8 mouse cellular contexts compared by ENCODE assay signal in the genomic region with DNA sequence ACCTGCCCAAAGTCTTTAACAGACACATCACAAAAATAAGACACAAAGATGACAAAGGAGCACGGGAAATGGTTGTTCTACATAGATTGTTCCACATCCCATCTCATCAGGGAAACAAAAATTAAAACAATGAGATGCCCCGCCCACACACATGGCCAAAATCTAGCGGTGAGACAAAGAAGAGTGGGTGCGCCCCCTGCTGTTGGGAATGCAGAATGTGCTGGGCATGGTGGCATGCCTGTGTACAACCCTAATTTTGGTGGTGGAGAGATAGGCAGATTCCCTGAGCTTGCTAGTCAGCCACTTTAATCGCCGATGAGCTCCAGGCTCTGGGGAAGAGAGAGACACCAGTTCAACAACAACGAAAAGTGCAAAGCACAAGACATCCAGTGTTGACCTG.
DNase-seq lines count a peak whose midpoint lies in the region; ATAC-seq and TF ChIP-seq lines count a peak whose summit lies in the region.

No protein-coding gene starts in this region.

- WGBS in kidney, embryonic 16.5 days: 83% methylated on average over 7 of the region's 7 CpGs
- WGBS in lung, adult 2 months: 75% methylated on average over 7 of the region's 7 CpGs
- 71% methylated on average over 7 of the region's 7 CpGs for WGBS in thymus, adult 2 months
- WGBS in forebrain, embryonic 13.5 days: 85% methylated on average over 7 of the region's 7 CpGs

- H3K36me3 ChIP-seq in kidney, embryonic 16.5 days (ENCODE audit: insufficient read depth, low read length): no peaks in the 10 kb centered on the region
- no peaks in the 10 kb centered on the region for H3K36me3 ChIP-seq in thymus, adult 2 months (ENCODE audit: control insufficient read depth, insufficient read depth, low read length)
- H3K36me3 ChIP-seq in forebrain, embryonic 13.5 days (ENCODE audit: poor library complexity, severe bottlenecking): no peaks in the 10 kb centered on the region

- no peak overlapping the region for H3K4me2 ChIP-seq in kidney, embryonic 16.5 days (replicated peaks; ENCODE audit: low read depth, low read length)
- H3K4me2 ChIP-seq in forebrain, embryonic 13.5 days: no peak overlapping the region

- TF ChIP-seq CTCF in lung, adult 2 months (IDR thresholded peaks at IDR 0.05; ENCODE audit: insufficient read depth, low read length): peak; percentile 48
- peak; percentile 30; the same call in 1 of the 2 replicates for TF ChIP-seq CTCF in thymus, adult 2 months (IDR thresholded peaks at IDR 0.05; ENCODE audit: borderline replicate concordance, control insufficient read depth, extremely low read depth, insufficient read depth, low read length, poor library complexity)

- no peak for TF ChIP-seq POLR2A in lung, adult 2 months (IDR thresholded peaks at IDR 0.05; ENCODE audit: borderline replicate concordance, extremely low read depth, low read depth, low read length)
- no peak for TF ChIP-seq POLR2A in thymus, adult 2 months (IDR thresholded peaks at IDR 0.05; ENCODE audit: control insufficient read depth, extremely low read depth, insufficient read depth, low read length, poor library complexity)

- ATAC-seq in kidney, embryonic 16.5 days (ENCODE audit: low FRiP score, low TSS enrichment): no peak
- no peak for ATAC-seq in forebrain, embryonic 13.5 days

- no peak overlapping the region for H3K27ac ChIP-seq in kidney, embryonic 16.5 days (ENCODE audit: low read length)
- H3K27ac ChIP-seq in thymus, adult 2 months (ENCODE audit: control insufficient read depth, insufficient read depth, low read length): no peak overlapping the region
- H3K27ac ChIP-seq in forebrain, embryonic 13.5 days: no peak overlapping the region

- 0 out of 2 replicates have a peak, but pooled peaks cover 3% of the 10 kb centered on the region for H3K4me1 ChIP-seq in kidney, embryonic 16.5 days (ENCODE audit: insufficient read depth, low read length)
- no peaks in the 10 kb centered on the region for H3K4me1 ChIP-seq in lung, adult 2 months (ENCODE audit: control insufficient read depth, insufficient read depth, low read length)
- no peaks in the 10 kb centered on the region for H3K4me1 ChIP-seq in thymus, adult 2 months (replicated peaks; ENCODE audit: control insufficient read depth, insufficient read depth, low read length)
- no peaks in the 10 kb centered on the region for H3K4me1 ChIP-seq in forebrain, embryonic 13.5 days

- DNase-seq in kidney, adult 9 months: peak; percentile 17
- peak; percentile 9 for DNase-seq in Muller cell, postnatal 12 days (ENCODE audit: inconsistent ontology term)
- DNase-seq in c-Kit-positive CD71-positive TER-119-negative erythroid progenitor cells, embryonic 14.5 days (ENCODE audit: low read depth): peak; percentile 37
- DNase-seq in lung, adult 2 months: peak; percentile 34
- DNase-seq in thymus, adult 2 months: peak; percentile 31
- no peak for DNase-seq in right cerebral cortex, postnatal 25 days

- H3K9me3 ChIP-seq in kidney, embryonic 16.5 days (ENCODE audit: low read length): no peaks in the 10 kb centered on the region
- H3K9me3 ChIP-seq in forebrain, embryonic 13.5 days (replicated peaks): no peaks in the 10 kb centered on the region

- no peak overlapping the region for H3K4me3 ChIP-seq in kidney, embryonic 16.5 days (ENCODE audit: low read length)
- H3K4me3 ChIP-seq in lung, adult 2 months (replicated peaks; ENCODE audit: extremely low read depth, low read depth, low read length): no peak overlapping the region
- H3K4me3 ChIP-seq in thymus, adult 2 months (ENCODE audit: control insufficient read depth, insufficient read depth, low read length): no peak overlapping the region
- no peak overlapping the region for H3K4me3 ChIP-seq in forebrain, embryonic 13.5 days

- no peak overlapping the region for H3K9ac ChIP-seq in kidney, embryonic 16.5 days (replicated peaks; ENCODE audit: low read length)
- H3K9ac ChIP-seq in forebrain, embryonic 13.5 days: no peak overlapping the region

- H3K27me3 ChIP-seq in kidney, embryonic 16.5 days (ENCODE audit: insufficient read depth, low read length): no peaks in the 10 kb centered on the region; the same call in 1 of the 2 replicates
- no peaks in the 10 kb centered on the region for H3K27me3 ChIP-seq in thymus, adult 2 months (ENCODE audit: control insufficient read depth, insufficient read depth, low read length)
- 0 out of 2 replicates have a peak, but pooled peaks cover 2% of the 10 kb centered on the region for H3K27me3 ChIP-seq in forebrain, embryonic 13.5 days
